Mouse (Mus musculus) liver, adult 2 months (tissue): ENCODE data around the gene Inf2.

Experiments used
- CTCF ChIP-seq: fragments of 200-500 bp; IDR thresholded peaks from 2 replicates; pipeline ENCODE4 v1.5.1; 2011; ENCODE audit warnings: low read depth, low read length, control low read depth
- POLR2A ChIP-seq: fragments of 200-500 bp; IDR thresholded peaks from 2 replicates; pipeline ENCODE4 v1.6.1; 2011; ENCODE audit warnings: low read length, control low read depth; ENCODE audit not compliant: insufficient read depth; ENCODE audit errors: extremely low read depth

DNA sequence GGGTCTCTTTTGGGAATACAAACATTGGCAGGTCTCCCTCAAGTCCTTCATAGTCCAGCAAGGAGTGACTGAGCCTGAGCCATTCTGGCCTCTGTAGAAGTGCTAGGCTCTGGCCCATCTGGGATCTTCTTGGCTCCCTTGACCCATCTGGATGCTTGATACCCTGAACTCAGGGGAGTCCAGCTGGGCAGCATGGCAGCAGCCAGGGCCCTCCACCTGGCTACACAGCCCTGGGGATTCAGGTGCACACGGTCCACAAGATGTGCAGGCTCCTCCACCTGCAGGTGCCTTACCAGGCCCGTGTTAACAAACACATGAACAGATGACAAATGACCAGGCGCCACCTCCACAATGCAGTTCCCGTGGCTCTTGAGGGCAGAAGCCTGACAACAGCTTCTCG, 76.1 kb downstream of the Inf2 start:
- TF ChIP-seq CTCF: no peak
- TF ChIP-seq POLR2A: no peak
